Mouse (Mus musculus) stomach, embryonic 15.5 days (tissue): Measurements from ENCODE around the gene Tomm40. TPM values are rescaled to one million over a fixed set of nuclear protein-coding genes. Genes with fewer than 3 reads are reported as not detected.

Experiments
- ATAC-seq: fragments of 200-750 bp; cut with Nextera tagmentation; 2 replicates; pipeline ENCODE4 v1.8.0; 2017; ENCODE audit warnings: low read depth, moderate number of reproducible peaks, moderate TSS enrichment; ENCODE audit not compliant: insufficient read depth, low FRiP score
- H3K27ac ChIP-seq: fragments of 300-500 bp; sonication (generic); 2 replicates; pipeline ENCODE4 v1.5.1; 2015; ENCODE audit warnings: mild to moderate bottlenecking, inconsistent platforms
- H3K27me3 ChIP-seq: fragments of 300-500 bp; sonication (generic); replicated peaks from 2 replicates; pipeline ENCODE4 v1.6.1; 2015; ENCODE audit warnings: inconsistent platforms
- H3K36me3 ChIP-seq: fragments of 300-500 bp; sonication (generic); 2 replicates; pipeline ENCODE4 v1.6.1; 2015; ENCODE audit warnings: inconsistent platforms
- H3K4me1 ChIP-seq: fragments of 300-500 bp; sonication (generic); 2 replicates; pipeline ENCODE4 v1.6.1; 2015; ENCODE audit warnings: inconsistent platforms
- H3K4me2 ChIP-seq: fragments of 300-500 bp; sonication (generic); 2 replicates; pipeline ENCODE4 v1.6.1; 2015; ENCODE audit warnings: mild to moderate bottlenecking, inconsistent platforms
- H3K4me3 ChIP-seq: fragments of 300-500 bp; sonication (generic); replicated peaks from 2 replicates; pipeline ENCODE4 v1.5.1; 2015; ENCODE audit warnings: inconsistent platforms
- H3K9ac ChIP-seq: fragments of 300-500 bp; sonication (generic); 2 replicates; pipeline ENCODE4 v1.6.1; 2015; ENCODE audit warnings: inconsistent platforms
- H3K9me3 ChIP-seq: fragments of 300-500 bp; sonication (generic); 2 replicates; pipeline ENCODE4 v1.6.1; 2016; ENCODE audit warnings: inconsistent platforms
- WGBS: fragments of 180-500 bp; shearing (Covaris S2); methylation state at CpG from one replicate; pipeline ENCODE4 v1.1.7; 2015; 5-methylcytosine and 5-hydroxymethylcytosine counted together
- polyA plus RNA-seq: library from polyadenylated mRNA; unstranded; fragments of >200 nt; fragmentation: Nextera tagmentation; extraction: Ambion mirVana; gene quantifications from 2 replicates; pipeline ENCODE4 v1.2.1, GENCODE M21; 2015

The Tomm40 gene
- polyA plus RNA-seq, 1 experiment from 2014 or later: 161 TPM

- H3K27ac ChIP-seq: peak overlapping the region; percentile 85
- no peaks in the 10 kb centered on the region for H3K27me3 ChIP-seq
- 0 out of 2 replicates have a peak overlapping the region, but pooled peaks have one; percentile 41 for H3K4me3 ChIP-seq
- peaks cover 22% of the 10 kb centered on the region for H3K36me3 ChIP-seq
- no peak overlapping the region for H3K9ac ChIP-seq
- no peak for ATAC-seq
- peak overlapping the region; percentile 68; the same call in 1 of the 2 replicates for H3K4me2 ChIP-seq
- no peaks in the 10 kb centered on the region for H3K9me3 ChIP-seq
- 91% methylated on average over 2 of the region's 2 CpGs for WGBS
- peaks cover 15% of the 10 kb centered on the region for H3K4me1 ChIP-seq
Observed at GRCm38 (mm10) chr7:19716822-19717221, 1.6 kb upstream of the Tomm40 start.

GRCm38 (mm10) chr7:19716055-19716682 lies 931 bp upstream of the Tomm40 start:
- Histone ChIP-seq H3K9me3 (no peaks in the 10 kb centered on the region), H3K4me1 (peaks cover 15% of the 10 kb centered on the region), H3K36me3 (peaks cover 22% of the 10 kb centered on the region), H3K4me3 (peak overlapping the region; percentile 41), H3K4me2 (peak overlapping the region; percentile 68), H3K27ac (peak overlapping the region; percentile 85), H3K27me3 (no peaks in the 10 kb centered on the region), H3K9ac (no peak overlapping the region)
- 4% methylated on average over 18 of the region's 18 CpGs for WGBS
- ATAC-seq: no peak

GRCm38 (mm10) chr7:19714836-19715235 lies 402 bp downstream of the Tomm40 start:
- Histone ChIP-seq H3K27ac (peak overlapping the region; percentile 80), H3K36me3 (peaks cover 30% of the 10 kb centered on the region), H3K4me2 (peak overlapping the region; percentile 85), H3K9ac (peak overlapping the region; percentile 98), H3K4me3 (peak overlapping the region; percentile 100), H3K4me1 (peaks cover 15% of the 10 kb centered on the region), H3K27me3 (no peaks in the 10 kb centered on the region), H3K9me3 (no peaks in the 10 kb centered on the region)
- under 1% methylated on average over 39 of the region's 39 CpGs for WGBS
- ATAC-seq: no peak

GRCm38 (mm10) chr7:19713598-19713997 lies 1.6 kb downstream of the Tomm40 start:
- Histone ChIP-seq H3K27ac (no peak overlapping the region), H3K4me3 (no peak overlapping the region), H3K27me3 (no peaks in the 10 kb centered on the region), H3K9me3 (no peaks in the 10 kb centered on the region), H3K4me1 (peaks cover 15% of the 10 kb centered on the region), H3K4me2 (no peak overlapping the region), H3K36me3 (peaks cover 35% of the 10 kb centered on the region), H3K9ac (no peak overlapping the region)
- 87% methylated on average over 9 of the region's 9 CpGs for WGBS
- ATAC-seq: no peak

- no peak for ATAC-seq
- no peak overlapping the region for H3K4me2 ChIP-seq
- H3K9me3 ChIP-seq: no peaks in the 10 kb centered on the region
- H3K4me1 ChIP-seq: peaks cover 15% of the 10 kb centered on the region
- no peak overlapping the region for H3K27ac ChIP-seq
- peaks cover 38% of the 10 kb centered on the region for H3K36me3 ChIP-seq
- 45% methylated on average over 4 of the region's 4 CpGs for WGBS
- no peak overlapping the region for H3K4me3 ChIP-seq
- no peak overlapping the region for H3K9ac ChIP-seq
- no peaks in the 10 kb centered on the region for H3K27me3 ChIP-seq
Observed at GRCm38 (mm10) chr7:19713196-19713595, 2.0 kb downstream of the Tomm40 start.

GRCm38 (mm10) chr7:19712414-19712813 lies 2.8 kb downstream of the Tomm40 start:
- 73% methylated on average over 4 of the region's 4 CpGs for WGBS
- H3K9me3 ChIP-seq: no peaks in the 10 kb centered on the region
- H3K4me1 ChIP-seq: peaks cover 15% of the 10 kb centered on the region
- H3K4me3 ChIP-seq: no peak overlapping the region
- H3K27ac ChIP-seq: no peak overlapping the region
- peaks cover 43% of the 10 kb centered on the region for H3K36me3 ChIP-seq
- H3K9ac ChIP-seq: no peak overlapping the region
- H3K4me2 ChIP-seq: no peak overlapping the region
- H3K27me3 ChIP-seq: no peaks in the 10 kb centered on the region
- no peak for ATAC-seq

- Histone ChIP-seq H3K4me2 (no peak overlapping the region), H3K9me3 (no peaks in the 10 kb centered on the region), H3K9ac (no peak overlapping the region), H3K36me3 (peaks cover 43% of the 10 kb centered on the region), H3K4me1 (peaks cover 9% of the 10 kb centered on the region; the same call in 1 of the 2 replicates), H3K27me3 (no peaks in the 10 kb centered on the region), H3K27ac (no peak overlapping the region), H3K4me3 (no peak overlapping the region)
- ATAC-seq: no peak
- WGBS: 87% methylated on average over 10 of the region's 10 CpGs
Observed at GRCm38 (mm10) chr7:19710650-19711049, 4.6 kb downstream of the Tomm40 start.

- H3K4me1 ChIP-seq: peaks cover 12% of the 10 kb centered on the region; the same call in 1 of the 2 replicates
- ATAC-seq: no peak
- H3K4me3 ChIP-seq: no peak overlapping the region
- no peak overlapping the region for H3K9ac ChIP-seq
- H3K4me2 ChIP-seq: no peak overlapping the region
- no peak overlapping the region for H3K27ac ChIP-seq
- 96% methylated on average over 7 of the region's 7 CpGs for WGBS
- H3K9me3 ChIP-seq: no peaks in the 10 kb centered on the region
- H3K27me3 ChIP-seq: no peaks in the 10 kb centered on the region
- peaks cover 42% of the 10 kb centered on the region for H3K36me3 ChIP-seq
Observed at GRCm38 (mm10) chr7:19705271-19705670, 10.0 kb downstream of the Tomm40 start.

GRCm38 (mm10) chr7:19704475-19704874 lies 10.8 kb downstream of the Tomm40 start:
- Histone ChIP-seq H3K9me3 (no peaks in the 10 kb centered on the region), H3K4me2 (no peak overlapping the region), H3K4me3 (no peak overlapping the region), H3K4me1 (peaks cover 17% of the 10 kb centered on the region), H3K27ac (no peak overlapping the region), H3K9ac (no peak overlapping the region), H3K36me3 (peaks cover 37% of the 10 kb centered on the region), H3K27me3 (no peaks in the 10 kb centered on the region)
- ATAC-seq: no peak
- WGBS: 85% methylated on average over 4 of the region's 4 CpGs

- 88% methylated on average over 16 of the region's 16 CpGs for WGBS
- ATAC-seq: no peak
- no peaks in the 10 kb centered on the region for H3K27me3 ChIP-seq
- H3K4me3 ChIP-seq: no peak overlapping the region
- H3K9ac ChIP-seq: no peak overlapping the region
- H3K36me3 ChIP-seq: peaks cover 25% of the 10 kb centered on the region
- no peaks in the 10 kb centered on the region for H3K9me3 ChIP-seq
- H3K4me2 ChIP-seq: no peak overlapping the region
- H3K4me1 ChIP-seq: peaks cover 31% of the 10 kb centered on the region
- no peak overlapping the region for H3K27ac ChIP-seq
Observed at GRCm38 (mm10) chr7:19702859-19703555, 12.2 kb downstream of the Tomm40 start.

GRCm38 (mm10) chr7:19701069-19701761 lies 14.0 kb downstream of the Tomm40 start:
- H3K27ac ChIP-seq: peak overlapping the region; percentile 65; the same call in 1 of the 2 replicates
- H3K9ac ChIP-seq: no peak overlapping the region
- WGBS: 33% methylated on average over 21 of the region's 22 CpGs
- H3K27me3 ChIP-seq: no peaks in the 10 kb centered on the region
- H3K4me2 ChIP-seq: peak overlapping the region; percentile 26
- H3K9me3 ChIP-seq: no peaks in the 10 kb centered on the region
- H3K4me3 ChIP-seq: no peak overlapping the region
- H3K4me1 ChIP-seq: peaks cover 31% of the 10 kb centered on the region
- ATAC-seq: peak; percentile 85
- peaks cover 20% of the 10 kb centered on the region for H3K36me3 ChIP-seq
